Mouse (Mus musculus): ENCODE data around the gene Scn7a. TPM values are rescaled to one million over a fixed set of nuclear protein-coding genes. Genes with fewer than 3 reads are reported as not detected.

Scn7a gene
- polyA plus RNA-seq, 1 experiment from 2014 or later: 0.64 TPM

Other genes with a start within 250 kb of the Scn7a start
- 0.04 TPM in 2 replicates for gene Scn9a, start 150.0 kb downstream of the Scn7a start, polyA plus RNA-seq (2015; fragmentation: Nextera tagmentation; extraction: Ambion mirVana)